Mouse (Mus musculus) ES-E14 (cell line): ENCODE measurements at regions not wholly inside any gene's neighbourhood (a gene's known extent, or its start where the extent isn't known, plus 50 kb on each side); places are given as distances from the start of the nearest gene placed in this dataset.

Experiments used
- DNase-seq: peaks from one replicate; pipeline ENCODE4 v3.0.0-alpha.2; 2013; ENCODE audit warnings: low read depth, low spot score
- H3K27ac ChIP-seq: 2 replicates; pipeline ENCODE4 v1.5.1; 2012; ENCODE audit warnings: low read depth, mild to moderate bottlenecking, low read length, moderate library complexity, mixed read lengths; ENCODE audit not compliant: poor library complexity, insufficient read depth, severe bottlenecking
- H3K36me3 ChIP-seq: 2 replicates; pipeline ENCODE4 v1.6.1; 2012; ENCODE audit warnings: mild to moderate bottlenecking, low read length, moderate library complexity, mixed read lengths; ENCODE audit not compliant: control insufficient read depth, poor library complexity, insufficient read depth, severe bottlenecking
- H3K4me1 ChIP-seq, 2 experiments: fragments of 150-350 bp in 1 of 2; sonication (generic) in 1 of 2; 2 replicates each; pipeline ENCODE4 v1.6.1; 2012; ENCODE audit warnings: low read length in 2 of 2, mild to moderate bottlenecking in 1 of 2, mixed read lengths in 1 of 2; ENCODE audit not compliant: control insufficient read depth in 2 of 2, insufficient read depth in 2 of 2, poor library complexity in 1 of 2
- H3K4me3 ChIP-seq, 2 experiments: fragments of 150-350 bp in 1 of 2; sonication (generic) in 1 of 2; 2 replicates each; pipeline ENCODE4 v1.5.1; 2012; ENCODE audit warnings: low read length in 2 of 2, low read depth in 1 of 2, mild to moderate bottlenecking in 1 of 2, mixed read lengths in 1 of 2; ENCODE audit not compliant: insufficient read depth in 1 of 2, poor library complexity in 1 of 2, severe bottlenecking in 1 of 2
- H3K9ac ChIP-seq: 2 replicates; pipeline ENCODE4 v1.6.1; 2012; ENCODE audit warnings: low read depth, mild to moderate bottlenecking, low read length, mixed read lengths; ENCODE audit not compliant: poor library complexity, insufficient read depth, severe bottlenecking
- H3K9me3 ChIP-seq: fragments of 150-350 bp; sonication (generic); 2 replicates; pipeline ENCODE4 v1.6.1; 2012; ENCODE audit warnings: low read depth, mild to moderate bottlenecking, low read length; ENCODE audit not compliant: control insufficient read depth, insufficient read depth
- CHD2 ChIP-seq: IDR thresholded peaks from 2 replicates; pipeline ENCODE4 v1.6.1; 2014; ENCODE audit warnings: mild to moderate bottlenecking, low read depth, low read length, inconsistent platforms
- HCFC1 ChIP-seq: IDR thresholded peaks from 2 replicates; pipeline ENCODE4 v1.6.1; 2012; ENCODE audit warnings: low read length, inconsistent platforms, borderline replicate concordance; ENCODE audit not compliant: insufficient read depth
- MAFK ChIP-seq: IDR thresholded peaks from 2 replicates; pipeline ENCODE4 v1.6.1; 2014; ENCODE audit warnings: mild to moderate bottlenecking, low read depth, low read length, inconsistent platforms; ENCODE audit not compliant: insufficient read depth
- ZC3H11A ChIP-seq: IDR thresholded peaks from 2 replicates; pipeline ENCODE4 v1.6.1; 2012; ENCODE audit warnings: low read depth, mild to moderate bottlenecking, inconsistent platforms, low read length, borderline replicate concordance
- ZNF384 ChIP-seq: IDR thresholded peaks from 2 replicates; pipeline ENCODE4 v1.6.1; 2012; ENCODE audit warnings: low read depth, low read length, inconsistent platforms
- in situ Hi-C, 2 experiments: fragments of 600-800 bp; cut with MboI; formaldehyde crosslinking; loops; one replicate each; pipeline ENCODE4 v1.15.1; 2025; ENCODE audit warnings: low sequenced_read_pairs in 2 of 2, inconsistent platforms in 1 of 2; ENCODE audit not compliant: unreplicated experiment in 2 of 2

DNA sequence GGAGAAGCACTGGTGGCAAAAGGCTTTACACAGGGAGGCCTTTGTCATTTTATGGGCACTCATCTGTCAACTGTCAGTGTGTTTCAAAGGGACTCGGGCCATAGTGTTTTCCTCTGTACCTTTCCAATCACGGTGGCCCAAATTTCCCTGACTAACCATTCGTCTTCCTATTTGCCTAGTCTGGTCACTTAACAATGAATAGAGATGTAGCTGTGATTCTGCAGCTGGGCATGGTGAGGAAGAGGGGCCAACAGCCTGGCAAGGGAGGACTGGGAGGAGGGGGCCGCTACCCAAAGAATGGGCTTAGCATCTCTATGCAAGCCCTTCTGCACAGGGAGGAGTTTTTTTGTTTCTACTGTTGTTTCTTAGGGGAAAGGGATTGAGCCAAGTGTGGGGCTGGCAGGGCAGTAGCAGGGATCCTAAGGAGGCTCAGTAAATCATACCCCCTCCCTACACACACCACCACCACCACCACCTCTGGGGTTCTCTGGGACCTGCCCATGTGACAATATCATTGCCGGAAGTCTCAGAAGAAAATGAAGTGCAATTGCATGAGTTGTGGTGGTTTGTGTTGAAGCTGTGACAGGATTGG lies 367.2 kb downstream of the Nkx6-1 start:
- DNase-seq, result no peak
- Histone ChIP-seq H3K4me1 (0 out of 4 replicates have a peak, but pooled peaks cover 0 to 1% of the 10 kb centered on the region in 2 experiments), H3K36me3 (no peaks in the 10 kb centered on the region), H3K27ac (no peak overlapping the region), H3K9me3 (no peaks in the 10 kb centered on the region), H3K9ac (no peak overlapping the region), H3K4me3 (no peak overlapping the region)
- in situ Hi-C loops, result no loop called here
- no peak for TF ChIP-seq MAFK
- no peak for TF ChIP-seq HCFC1
- TF ChIP-seq CHD2, result no peak
- TF ChIP-seq ZC3H11A, result no peak
- TF ChIP-seq ZNF384, result no peak

GRCm38 (mm10) chr5:101295941-101296340 lies 368.9 kb downstream of the Nkx6-1 start:
- Histone ChIP-seq H3K27ac (no peak overlapping the region), H3K9me3 (no peaks in the 10 kb centered on the region), H3K36me3 (no peaks in the 10 kb centered on the region), H3K9ac (no peak overlapping the region), H3K4me1 (0 out of 4 replicates have a peak, but pooled peaks cover 0 to 1% of the 10 kb centered on the region in 2 experiments), H3K4me3 (no peak overlapping the region)
- DNase-seq, result no peak
- in situ Hi-C loops, result no loop called here
- TF ChIP-seq MAFK (no peak), ZNF384 (no peak), ZC3H11A (no peak), HCFC1 (no peak), CHD2 (no peak)

DNA sequence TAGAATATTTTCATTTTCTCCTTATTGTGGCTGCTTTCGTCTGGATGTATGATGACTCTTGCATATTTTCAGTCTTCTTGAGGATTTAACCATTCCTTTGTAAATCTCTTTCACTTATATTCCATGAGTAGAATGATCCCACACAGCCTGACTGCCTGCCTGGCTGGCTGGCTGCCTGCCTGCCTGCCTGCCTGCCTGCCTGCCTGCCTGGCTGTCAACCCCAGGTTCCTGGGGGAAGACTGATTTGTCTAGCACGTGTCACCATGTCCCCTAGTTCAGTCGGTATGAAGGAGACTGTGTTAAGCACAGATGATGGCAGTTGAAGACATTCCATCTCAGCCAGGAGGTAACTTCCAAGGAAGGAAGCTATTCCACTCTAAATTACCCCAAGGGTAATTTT lies 370.8 kb downstream of the Nkx6-1 start:
- Histone ChIP-seq H3K4me3 (no peak overlapping the region), H3K4me1 (0 out of 4 replicates have a peak, but pooled peaks cover 0 to 1% of the 10 kb centered on the region in 2 experiments), H3K9ac (no peak overlapping the region), H3K27ac (no peak overlapping the region), H3K9me3 (no peaks in the 10 kb centered on the region), H3K36me3 (no peaks in the 10 kb centered on the region)
- DNase-seq, result no peak
- TF ChIP-seq ZC3H11A, result no peak
- no peak for TF ChIP-seq HCFC1
- TF ChIP-seq MAFK, result no peak
- TF ChIP-seq CHD2, result no peak
- no peak for TF ChIP-seq ZNF384
- in situ Hi-C loops, result no loop called here

DNA sequence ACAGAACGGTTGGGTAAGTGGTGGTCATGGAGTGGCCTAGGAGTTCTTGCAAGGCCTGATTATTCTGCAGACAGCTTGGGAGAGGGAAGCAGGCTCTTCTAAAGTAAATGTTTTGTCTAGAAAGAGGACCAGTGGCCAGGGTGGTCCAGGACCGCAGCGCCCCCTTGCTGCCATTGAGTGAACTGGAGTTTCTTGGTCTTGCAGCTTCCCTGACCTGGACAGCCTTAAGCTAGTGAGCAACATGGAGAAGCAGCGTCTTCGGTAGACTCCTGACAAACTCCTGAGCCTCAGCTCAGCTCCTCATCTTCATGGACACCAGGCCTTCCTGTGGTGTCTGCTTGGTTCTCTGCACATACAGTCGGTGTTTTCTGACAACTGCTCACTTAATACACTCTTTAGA lies 376.4 kb downstream of the Nkx6-1 start:
- Histone ChIP-seq H3K9me3 (no peaks in the 10 kb centered on the region), H3K27ac (no peak overlapping the region), H3K4me1 (no peaks in the 10 kb centered on the region), H3K4me3 (no peak overlapping the region), H3K9ac (no peak overlapping the region), H3K36me3 (no peaks in the 10 kb centered on the region)
- in situ Hi-C loops, result no loop called here
- TF ChIP-seq HCFC1 (no peak), ZNF384 (no peak), MAFK (no peak), ZC3H11A (no peak), CHD2 (no peak)
- DNase-seq, result peak; percentile 50

DNA sequence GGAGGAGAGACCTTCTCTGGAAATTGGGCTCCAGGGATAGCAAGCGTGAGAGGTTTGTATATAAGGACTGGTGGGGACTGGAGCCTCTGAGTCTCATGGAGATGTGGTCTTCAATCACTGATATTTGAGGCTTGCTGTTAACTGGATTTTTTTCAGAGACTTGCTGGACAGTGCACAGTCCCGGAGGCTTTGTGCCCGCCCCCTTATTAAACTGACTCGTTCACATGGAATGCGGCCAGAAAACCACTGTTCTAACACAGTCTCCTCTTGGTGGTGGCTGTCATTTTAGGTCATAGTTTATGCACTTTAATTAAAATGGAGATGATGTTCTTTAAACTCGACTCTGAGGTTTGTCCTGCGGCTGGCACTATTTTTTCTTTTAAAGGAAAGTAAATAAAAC lies 378.9 kb downstream of the Nkx6-1 start:
- no peak for DNase-seq
- Histone ChIP-seq H3K9me3 (no peaks in the 10 kb centered on the region), H3K4me3 (no peak overlapping the region), H3K36me3 (no peaks in the 10 kb centered on the region), H3K9ac (no peak overlapping the region), H3K27ac (no peak overlapping the region), H3K4me1 (no peaks in the 10 kb centered on the region)
- no peak for TF ChIP-seq MAFK
- TF ChIP-seq CHD2, result no peak
- no peak for TF ChIP-seq HCFC1
- TF ChIP-seq ZC3H11A, result no peak
- TF ChIP-seq ZNF384, result no peak
- in situ Hi-C loops, result no loop called here
